Mouse (Mus musculus): ENCODE measurements around the gene Zfp786. TPM values are rescaled to one million over a fixed set of nuclear protein-coding genes. Genes with fewer than 3 reads are reported as not detected.
"Not testable (repeated sequence)": the region's sequence is repeated elsewhere in the genome, so short reads cannot be mapped to it uniquely, and the experiment has no call there.

Gene Zfp786
- total RNA-seq (2022) = 1 to 10 TPM; 4.9 to 5.7 (median 5.0) TPM

DNA sequence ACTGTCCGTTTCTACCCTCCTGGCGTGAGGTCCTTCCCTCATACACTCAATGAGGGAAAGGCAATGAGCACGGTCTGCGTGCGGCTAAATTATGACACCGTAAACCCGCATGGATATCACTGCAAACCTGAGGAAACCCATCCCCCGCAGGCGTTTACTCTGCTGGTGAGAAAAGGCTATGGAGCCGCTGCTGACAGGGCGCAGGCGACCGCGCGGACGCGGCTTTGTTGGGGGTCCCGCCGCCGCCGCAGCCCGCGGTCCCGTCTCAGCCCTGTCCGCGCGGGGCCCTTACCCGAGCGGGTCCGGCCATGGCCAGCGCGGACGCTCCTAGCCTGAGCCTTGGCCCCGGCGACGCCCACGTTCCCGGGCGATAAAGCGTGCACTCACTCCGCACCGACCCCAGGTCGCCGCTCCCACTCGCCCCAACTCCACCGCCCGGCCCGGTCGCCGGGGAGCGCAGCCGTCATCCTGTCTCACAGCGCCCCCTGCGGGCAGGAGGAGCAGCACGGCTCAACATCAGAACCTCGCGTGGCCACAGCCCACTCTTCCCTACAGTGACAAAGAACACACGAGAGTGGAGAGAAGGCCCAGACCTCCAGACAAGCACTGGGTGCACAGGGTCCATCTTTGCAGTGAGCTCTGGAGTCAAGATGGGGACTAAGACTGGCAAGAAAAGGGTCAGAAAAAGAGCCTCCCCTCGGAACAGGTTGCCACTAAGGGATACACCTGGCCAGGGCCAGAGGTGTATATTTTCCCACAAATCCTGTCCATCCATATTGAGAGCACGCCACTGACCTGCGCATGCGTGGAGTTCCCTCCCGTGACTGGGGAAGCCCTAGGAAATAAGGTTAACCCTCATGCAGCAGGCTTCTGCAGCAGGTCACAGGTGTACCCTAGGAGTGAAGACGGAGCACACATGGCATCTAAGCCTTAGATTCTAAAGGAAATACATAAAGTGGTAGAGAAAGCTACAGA lies at the start of gene Zfp786:
Zfp786 (minus strand) TSS at position 764 of the 975 bp plus-strand sequence.
- peak; percentile 77 to 90 for DNase-seq (ENCODE audit: low spot score in 2 of 2)

DNA sequence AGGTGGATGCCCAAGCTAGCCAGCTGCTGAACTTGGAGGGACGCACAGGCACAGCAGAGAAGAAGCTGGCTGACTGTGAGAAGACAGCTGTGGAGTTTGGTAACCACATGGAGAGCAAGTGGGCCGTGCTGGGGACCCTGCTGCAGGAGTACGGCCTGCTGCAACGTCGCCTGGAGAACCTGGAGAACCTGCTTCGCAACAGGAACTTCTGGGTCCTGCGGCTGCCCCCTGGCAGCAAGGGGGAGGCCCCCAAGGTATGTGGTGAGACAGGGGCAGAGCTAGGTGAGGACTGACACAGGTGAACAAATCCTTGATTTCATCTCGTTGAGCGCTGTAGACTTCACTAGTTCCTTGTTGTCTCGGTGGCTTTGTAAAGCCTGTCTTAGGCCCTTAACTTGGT lies 49.5 kb upstream of the Zfp786 start:
- no peak for DNase-seq (ENCODE audit: low spot score in 2 of 2)

DNA sequence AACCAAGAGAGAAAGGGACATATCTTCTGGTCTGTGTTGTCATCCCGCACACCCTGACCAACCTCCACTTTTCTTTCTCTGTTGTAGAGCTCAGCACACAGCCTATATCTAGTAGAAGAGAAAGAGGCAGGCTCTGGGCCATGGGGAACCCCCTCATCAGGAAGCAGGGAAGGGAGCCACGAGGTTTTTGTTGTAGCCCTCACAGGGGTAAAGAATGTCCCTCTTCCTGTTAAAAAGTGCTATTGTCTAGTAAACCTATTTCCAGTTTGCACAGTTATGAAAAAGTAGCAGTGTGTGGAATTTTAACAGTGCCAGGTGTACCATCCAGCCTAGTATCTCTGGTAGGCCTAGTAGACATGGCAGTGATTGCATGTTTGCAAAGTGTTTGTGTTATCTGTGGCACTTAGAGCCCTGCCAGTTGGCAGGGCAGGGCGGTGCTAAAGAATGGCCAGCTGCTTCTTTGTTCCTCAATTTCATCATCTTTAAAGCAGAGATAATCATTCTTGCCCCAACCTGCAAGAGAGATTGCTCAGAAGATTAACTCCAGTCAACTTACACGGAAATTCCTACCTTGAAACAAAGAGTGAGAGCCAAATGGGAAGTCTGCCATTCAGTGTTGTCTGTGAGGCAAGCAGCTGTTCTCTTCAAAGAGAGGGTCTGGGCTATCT lies 48.5 kb upstream of the Zfp786 start:
- DNase-seq (ENCODE audit: low spot score in 2 of 2) = no peak

DNA sequence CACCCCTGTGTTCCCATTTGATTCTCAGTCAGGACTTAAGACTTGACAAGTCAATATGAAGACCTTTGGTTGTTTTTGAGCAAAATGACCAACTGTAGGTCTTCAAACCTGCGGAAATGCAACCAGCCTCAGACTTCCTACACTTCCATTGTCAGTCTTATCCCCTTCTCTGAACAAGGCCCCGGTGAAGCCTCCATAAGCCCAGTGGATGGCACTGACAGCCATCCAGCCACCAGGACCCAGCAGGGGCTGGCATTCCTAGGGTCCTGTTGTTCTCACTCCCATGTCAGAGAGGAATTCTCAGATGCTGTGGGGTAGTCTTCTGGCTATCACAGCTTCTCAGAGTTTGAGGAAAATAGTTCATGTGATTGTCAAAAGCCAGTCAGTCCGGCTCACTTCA lies 47.9 kb upstream of the Zfp786 start:
- no peak for DNase-seq (ENCODE audit: low spot score in 2 of 2)

DNA sequence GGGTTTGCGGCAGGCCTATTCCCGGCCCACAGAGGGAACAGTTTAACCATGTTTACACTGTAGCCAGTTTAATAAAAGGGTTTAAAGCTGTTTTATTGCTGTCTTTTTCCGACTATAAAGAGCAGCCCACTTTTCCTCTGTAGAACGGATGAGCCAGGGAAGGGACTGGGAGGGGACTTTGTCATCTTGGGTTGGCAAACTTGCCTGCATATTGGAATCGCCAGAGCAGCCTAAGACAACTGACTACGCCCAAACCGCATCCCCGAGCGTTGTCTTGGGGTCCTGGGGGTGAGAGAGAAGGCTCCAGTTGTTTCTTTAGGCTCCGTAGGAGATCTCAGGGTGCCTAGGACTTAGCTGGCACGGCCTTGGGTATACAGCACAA lies 47.5 kb upstream of the Zfp786 start:
- no peak for DNase-seq (ENCODE audit: low spot score in 2 of 2)

DNA sequence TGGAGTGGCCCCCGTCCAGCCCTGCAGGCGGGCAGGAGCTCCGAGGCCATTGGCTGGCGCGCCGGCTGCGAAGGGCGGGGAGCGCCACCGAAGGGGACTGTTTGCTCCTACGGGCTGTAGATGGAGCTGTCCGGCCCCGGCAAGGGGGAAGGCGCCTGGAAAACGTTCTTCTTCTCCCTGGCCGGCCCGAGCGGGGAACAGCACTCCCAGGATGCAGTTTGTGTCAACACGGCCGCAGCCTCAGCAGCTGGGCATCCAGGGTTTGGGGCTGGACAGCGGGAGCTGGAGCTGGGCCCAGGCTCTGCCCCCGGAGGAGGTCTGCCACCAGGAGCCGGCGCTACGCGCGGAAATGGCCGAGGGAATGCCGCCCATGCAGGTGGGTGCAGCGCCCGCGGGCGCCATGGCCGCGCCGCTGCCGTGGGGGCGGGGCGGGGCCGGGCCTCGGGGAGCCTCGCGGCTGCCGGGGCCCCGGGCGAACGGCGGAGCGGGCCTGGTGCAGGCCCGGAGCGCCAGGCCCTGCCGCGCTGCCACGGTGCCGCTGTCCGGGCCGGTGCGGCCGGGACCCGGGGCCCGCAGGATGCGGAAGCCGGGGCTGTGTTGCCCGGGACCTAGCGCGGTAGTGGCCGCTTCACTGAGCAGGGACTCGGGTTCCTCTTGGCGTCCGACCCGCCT lies 46.9 kb upstream of the Zfp786 start:
- peak; percentile 86 to 89 for DNase-seq (ENCODE audit: low spot score in 2 of 2)

DNA sequence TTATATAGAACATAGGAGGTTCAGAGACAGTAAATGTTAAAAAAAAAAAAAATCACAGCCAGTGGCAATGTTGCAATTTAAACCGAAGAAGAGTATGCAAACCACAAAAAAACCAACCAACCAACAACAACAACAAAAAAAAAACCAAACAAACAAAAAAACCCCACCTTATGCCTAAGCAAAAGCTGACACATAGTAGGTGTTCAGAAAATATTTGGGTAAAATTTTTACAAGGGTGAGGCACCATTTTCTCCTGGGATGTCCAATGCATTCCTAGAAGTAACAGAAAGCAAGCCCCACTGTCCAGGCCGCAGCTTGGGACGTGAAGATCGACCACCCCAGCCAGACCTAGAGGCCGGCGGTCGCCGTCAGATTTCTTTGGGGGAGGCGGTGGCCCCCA lies 46.4 kb upstream of the Zfp786 start, which contains the start of gene Zfp282:
Zfp282 (plus strand) TSS at position 147 of the 400 bp plus-strand sequence.
- DNase-seq (ENCODE audit: low spot score in 2 of 2) = no peak

DNA sequence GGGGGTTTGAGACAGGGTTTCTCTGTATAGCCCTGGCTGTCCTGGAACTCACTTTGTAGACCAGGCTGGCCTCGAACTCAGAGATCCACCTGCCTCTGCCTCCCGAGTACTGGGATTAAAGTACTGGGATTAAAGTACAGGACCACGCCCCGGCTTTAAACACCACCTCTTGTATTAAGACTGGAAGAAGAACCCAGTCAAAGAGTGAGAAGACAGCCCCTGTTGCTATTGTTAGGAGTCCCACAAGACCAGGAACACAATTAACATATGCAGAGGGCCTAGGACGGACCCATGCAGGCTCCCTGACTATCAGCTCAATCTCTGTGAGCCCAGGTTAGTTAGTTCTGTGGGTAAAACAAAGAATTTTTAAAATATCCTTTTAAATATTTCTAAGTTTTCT lies 41.6 kb upstream of the Zfp786 start:
- no peak for DNase-seq (ENCODE audit: low spot score in 2 of 2)

DNA sequence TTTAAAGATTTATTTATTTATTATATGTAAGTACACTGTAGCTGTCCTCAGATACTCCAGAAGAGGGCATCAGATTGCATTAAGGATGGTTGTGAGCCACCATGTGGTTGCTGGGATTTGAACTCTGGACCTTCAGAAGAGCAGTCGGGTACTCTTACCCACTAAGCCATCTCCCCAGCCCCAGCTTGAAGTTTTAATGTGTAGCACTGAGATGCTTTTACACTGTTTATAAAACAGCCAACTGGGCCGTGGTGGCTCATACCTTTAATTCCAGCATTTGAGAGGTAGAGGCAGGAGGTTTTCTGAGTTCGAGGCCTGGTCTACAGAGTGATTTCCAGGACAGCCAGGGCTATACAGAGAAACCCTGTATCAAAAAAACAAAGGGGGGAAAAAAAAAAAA lies 27.1 kb upstream of the Zfp786 start:
- DNase-seq (ENCODE audit: low spot score in 2 of 2) = not testable (repeated sequence)

DNA sequence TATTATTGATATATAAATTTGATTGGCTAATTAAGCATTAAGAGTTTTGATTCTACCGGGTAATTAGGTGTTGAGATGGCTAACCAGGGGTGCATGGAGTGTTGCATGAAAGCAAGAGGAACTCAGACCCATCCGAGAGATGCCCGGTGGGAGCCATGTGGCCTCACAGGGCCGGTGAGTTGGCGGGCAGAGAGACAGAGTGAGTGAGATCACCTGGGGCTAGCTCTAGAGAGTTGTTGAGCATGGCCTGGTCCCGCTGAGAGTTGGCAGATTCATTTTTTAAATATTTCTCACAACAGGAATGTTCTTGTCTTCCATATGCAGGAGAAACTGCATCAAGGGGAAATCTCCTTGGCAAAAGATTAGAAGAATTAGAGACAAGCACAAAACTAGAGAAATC lies 26.6 kb upstream of the Zfp786 start:
- DNase-seq (ENCODE audit: low spot score in 2 of 2) = no peak

DNA sequence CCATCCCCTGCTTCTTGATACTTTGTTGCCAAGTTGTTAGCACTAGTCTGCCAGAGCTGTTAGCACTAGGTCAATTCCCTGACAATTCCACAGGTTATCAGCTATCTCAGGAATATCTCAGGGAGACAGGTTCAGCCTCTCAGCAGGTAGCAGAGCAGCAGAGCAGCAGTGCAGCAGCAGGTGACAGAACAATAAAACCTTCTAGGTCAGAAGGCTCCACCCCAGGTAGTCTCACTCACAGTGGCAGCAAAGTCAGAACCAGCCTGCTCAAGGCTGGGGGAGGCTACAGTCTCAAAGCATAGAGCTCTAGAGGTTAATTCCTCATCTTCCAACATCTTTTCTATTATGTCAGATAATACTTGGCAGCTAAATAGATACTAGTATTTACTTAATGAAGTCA lies 15.1 kb upstream of the Zfp786 start:
- DNase-seq (ENCODE audit: low spot score in 2 of 2) = no peak

DNA sequence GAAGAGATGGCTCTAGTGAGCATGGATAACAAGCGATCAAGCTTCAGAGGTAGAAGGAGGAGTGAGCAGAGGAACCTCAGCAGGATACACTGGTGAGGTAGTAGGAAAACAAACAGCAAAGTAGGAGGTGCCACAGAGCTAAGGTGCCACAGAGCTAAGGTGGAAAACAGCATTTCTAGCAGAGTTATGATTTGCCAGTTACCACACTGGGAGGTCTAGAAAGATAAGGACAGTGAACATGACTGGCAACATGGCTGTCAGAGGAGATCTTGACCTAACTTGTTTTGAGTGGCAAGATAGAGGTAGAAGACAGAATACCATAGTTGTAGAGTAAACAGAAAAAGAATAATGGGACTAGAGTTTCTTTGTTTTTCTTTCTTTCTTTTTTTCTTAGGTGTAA lies 11.7 kb upstream of the Zfp786 start:
- no peak for DNase-seq (ENCODE audit: low spot score in 2 of 2)

DNA sequence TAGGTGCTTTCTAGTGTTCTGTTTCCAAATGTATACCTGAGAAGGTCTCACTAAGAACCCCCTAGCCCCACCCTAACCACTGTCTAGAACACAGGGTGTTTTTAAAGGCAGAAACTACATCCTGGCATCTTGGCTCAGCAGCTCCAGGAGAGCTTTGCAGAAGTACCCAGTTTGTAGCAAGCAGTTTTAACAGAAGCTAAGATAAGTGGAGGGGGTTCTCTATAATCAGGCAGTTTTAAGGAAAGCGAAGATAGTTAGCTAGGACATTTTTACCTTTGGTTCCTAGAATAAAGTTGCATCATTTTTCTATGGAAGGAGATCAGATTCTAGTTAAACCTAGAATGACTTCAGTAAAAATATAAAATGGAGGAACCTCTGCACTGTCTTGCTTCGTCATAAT lies 11.2 kb upstream of the Zfp786 start:
- DNase-seq (ENCODE audit: low spot score in 2 of 2) = no peak

DNA sequence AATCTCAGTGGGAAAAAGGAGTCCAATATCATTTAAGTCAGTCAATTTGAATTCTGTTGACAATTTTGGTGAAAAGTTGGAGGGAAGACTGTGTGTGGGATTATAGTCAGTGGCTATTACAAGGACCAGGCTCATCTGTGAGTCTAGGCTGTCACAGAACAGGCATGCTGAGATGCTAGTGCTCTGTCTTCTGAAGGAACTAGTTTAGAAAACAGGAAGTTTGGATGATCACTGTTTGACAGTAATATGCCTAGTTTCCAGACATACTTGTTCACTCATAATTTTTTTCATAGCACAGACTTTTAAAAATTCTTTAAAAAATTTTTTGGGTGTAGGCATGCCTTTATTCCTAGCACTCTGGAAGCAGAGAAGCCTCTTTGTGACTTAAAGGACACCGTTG lies 10.4 kb upstream of the Zfp786 start:
- DNase-seq (ENCODE audit: low spot score in 2 of 2) = no peak

DNA sequence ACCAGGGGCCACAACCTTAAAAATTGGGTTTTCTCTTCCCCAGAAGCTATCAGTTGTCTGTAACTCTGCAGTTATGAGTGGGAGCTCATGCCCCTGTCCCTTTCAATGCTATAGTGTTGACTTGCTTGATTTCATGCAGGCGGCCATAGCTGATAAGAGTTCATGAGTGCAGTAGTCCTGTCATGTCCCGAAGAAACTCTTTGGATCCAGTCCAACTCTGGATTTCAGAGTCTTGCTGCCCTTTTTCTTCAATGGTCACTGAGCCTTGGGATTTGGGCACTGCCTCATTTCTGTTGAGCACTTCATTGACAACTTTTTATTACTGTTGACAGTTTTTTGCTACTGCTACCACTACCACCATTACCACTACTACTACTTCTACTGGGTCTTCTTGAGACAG lies 7.0 kb upstream of the Zfp786 start:
- no peak for DNase-seq (ENCODE audit: low spot score in 2 of 2)

DNA sequence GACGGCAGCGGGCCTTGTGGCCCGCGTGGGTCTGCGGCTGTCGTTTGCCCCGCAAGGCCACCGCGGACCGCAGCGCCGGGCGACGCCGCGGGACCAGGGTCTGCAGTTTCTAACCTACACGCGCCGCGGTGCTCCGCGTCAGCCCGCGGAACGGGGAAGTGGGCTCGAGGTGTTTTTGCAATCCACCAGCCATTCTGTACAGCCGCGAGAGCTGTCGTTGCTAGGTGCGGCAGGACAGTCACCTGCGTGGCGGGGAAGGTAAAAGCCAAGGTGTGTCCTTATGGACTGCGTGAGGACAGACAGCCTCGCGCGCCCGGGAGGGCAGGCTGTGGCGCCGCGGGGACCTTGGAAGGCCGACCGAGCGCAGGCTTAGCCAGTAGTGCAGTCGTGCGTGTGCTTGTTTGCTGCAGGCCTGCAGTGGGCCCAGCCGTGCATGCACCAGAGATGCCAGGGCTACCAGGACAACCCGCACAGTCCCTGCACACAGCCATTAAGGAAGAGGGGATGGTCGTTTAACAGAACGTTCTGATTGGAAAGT lies 5.4 kb upstream of the Zfp786 start:
- DNase-seq (ENCODE audit: low spot score in 2 of 2) = peak in 1 of 2 experiments; percentile 49

DNA sequence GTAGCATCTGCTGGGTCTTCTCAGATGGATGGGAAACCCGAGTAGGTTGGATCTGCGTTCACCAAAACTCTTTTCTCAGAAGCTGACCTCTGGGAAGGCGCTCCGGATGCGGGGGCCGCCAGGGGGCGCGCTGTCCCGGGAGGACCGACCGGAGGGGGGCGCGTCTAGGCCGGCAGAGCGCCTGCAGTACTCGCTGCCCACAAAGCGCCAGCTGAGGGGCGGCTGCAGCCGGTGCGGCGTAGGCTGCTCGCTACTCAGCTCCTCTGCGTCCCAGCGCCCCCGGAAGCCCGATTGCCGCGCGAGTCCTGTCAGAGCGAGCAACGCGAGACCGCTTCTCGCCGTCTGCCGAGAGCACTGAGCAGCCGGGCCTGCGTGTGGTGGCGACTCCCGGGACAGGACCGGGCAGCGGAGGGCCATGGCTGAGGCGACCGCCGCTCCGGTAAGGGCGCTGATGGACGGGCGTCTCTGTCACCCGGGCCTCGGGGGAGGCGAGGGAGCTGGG lies 4.9 kb upstream of the Zfp786 start, which contains the start of gene Zfp398:
Zfp398 (plus strand) TSS at position 180 of the 502 bp plus-strand sequence.
- DNase-seq (ENCODE audit: low spot score in 2 of 2) = peak; percentile 91 to 94

DNA sequence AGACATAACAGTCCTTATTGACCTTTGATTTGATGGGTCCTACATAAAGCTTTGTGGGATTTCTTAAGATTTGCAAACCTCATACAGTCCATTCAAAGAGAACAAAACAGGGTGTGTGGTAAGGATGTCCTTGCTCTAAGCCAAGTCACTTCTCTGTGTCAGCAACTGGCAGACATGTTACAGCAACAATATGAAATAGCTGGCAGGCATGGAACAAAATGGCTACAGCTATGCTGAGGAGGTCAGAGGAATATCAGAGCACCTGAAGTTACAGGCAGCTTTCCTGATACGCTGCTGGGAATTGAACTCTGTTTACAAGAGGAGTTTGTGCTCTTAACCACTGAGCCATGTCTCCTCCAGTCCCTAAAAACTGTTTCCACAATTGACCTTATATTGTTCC lies 1.6 kb upstream of the Zfp786 start:
- no peak for DNase-seq (ENCODE audit: low spot score in 2 of 2)

DNA sequence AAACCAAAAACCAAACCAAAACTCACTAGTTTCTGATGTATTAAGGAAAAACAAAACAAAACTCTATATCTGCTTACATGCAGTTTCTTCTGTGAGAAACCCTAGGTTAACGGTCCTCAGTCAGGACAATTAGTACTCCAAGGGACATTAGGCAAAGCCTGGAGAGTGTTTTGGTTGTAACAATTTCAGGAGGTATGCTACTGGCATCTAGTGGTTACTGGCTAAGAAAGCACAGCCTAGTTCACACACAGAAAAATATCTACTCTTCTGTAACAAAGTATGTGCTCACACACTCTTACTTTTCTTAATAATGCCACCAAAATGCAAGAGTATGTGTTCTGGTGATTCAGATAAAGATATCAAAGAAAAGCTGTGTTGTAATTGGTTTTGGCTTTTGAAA lies 1.7 kb downstream of the Zfp786 start:
- DNase-seq (ENCODE audit: low spot score in 2 of 2) = no peak

DNA sequence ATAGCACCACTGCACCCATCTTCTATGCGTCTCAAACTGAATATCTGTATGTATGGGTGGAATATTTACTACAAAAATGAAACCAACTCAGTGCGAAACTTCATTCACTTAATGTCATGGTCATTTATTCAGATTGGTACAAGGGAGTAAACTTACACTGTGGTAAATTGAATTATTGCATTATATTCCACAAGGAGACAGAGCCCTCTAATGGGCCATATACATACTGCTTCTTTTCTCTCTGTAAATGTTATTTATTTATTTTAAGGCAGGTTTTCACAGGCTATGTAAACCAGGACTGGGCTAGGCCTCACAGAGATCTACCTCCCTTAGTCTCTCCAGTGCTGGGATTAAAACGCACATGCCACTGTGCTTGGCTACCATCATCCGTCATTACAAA lies 3.2 kb downstream of the Zfp786 start:
- DNase-seq (ENCODE audit: low spot score in 2 of 2) = no peak

DNA sequence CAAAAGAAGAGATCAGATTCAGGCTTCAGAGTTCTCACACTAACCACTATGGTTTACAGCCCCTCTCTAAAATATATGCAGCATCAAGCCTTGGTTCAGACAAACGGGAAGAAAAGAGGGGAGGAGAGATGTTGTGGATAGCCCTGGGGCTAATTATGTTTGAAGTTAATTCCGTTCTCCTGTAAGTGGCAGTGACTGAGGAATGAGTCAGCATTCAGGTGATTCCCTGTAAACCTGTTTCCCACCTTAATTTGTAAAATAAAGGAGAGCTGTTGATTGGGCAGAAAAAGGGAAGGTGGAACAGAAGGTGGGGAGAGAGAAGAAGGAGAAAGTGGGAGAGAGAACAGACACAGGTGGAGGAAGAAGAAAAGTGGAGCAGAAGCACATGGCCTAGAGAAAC lies 6.4 kb downstream of the Zfp786 start:
- no peak for DNase-seq (ENCODE audit: low spot score in 2 of 2)

DNA sequence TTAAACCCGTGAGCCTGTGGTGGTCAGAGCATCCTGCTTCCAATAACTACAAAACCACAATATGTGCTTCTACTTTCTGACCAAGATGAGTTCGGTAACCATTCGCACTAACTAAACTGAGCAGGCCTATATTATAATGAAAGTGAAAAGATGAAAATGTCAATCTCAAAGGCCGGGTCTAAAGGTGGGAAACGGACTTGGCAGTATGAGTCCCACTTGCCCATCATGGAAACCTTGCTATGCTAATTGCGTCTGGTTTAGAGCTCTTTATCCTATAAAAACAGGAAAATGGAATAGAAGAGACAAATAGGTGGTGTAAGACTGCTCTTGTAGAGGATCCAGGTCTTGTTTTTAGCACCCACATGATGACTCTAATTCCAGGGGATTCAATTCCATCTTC lies 8.9 kb downstream of the Zfp786 start:
- no peak for DNase-seq (ENCODE audit: low spot score in 2 of 2)
